Mouse (Mus musculus) gastrocnemius, adult 18-20 months (tissue): ENCODE data around the gene Arhgap31. TPM values are rescaled to one million over a fixed set of nuclear protein-coding genes. Genes with fewer than 3 reads are reported as not detected.
A peak's percentile ranks its signal among the peaks of the same experiment; 100 is the strongest.

ENCODE experiments used
- DNase-seq: peaks from one replicate; pipeline ENCODE4 v3.0.0; 2021; ENCODE audit warnings: low spot score
- long read RNA-seq, 2 experiments: library from polyadenylated mRNA; stranded (forward); transcript quantifications; one replicate each; pipeline ENCODE4 v2.0.0; 2021
- total RNA-seq, 2 experiments: library from RNA; stranded (reverse); gene quantifications; 2 replicates each; pipeline ENCODE4 v1.2.3; 2021

The Arhgap31 gene
- total RNA-seq = 10 to 100 TPM; 12.9 to 15.9 TPM
- long read RNA-seq, experiment 1, full-length matches to known transcripts = 7 of 10 reads
- long read RNA-seq, experiment 1, partial matches to known transcripts = 2 of 10 reads
- long read RNA-seq, experiment 1, other reads (novel, unspliced or antisense) = 1 of 10 reads
- long read RNA-seq, experiment 2, full-length matches to known transcripts = 2 of 10 reads
- long read RNA-seq, experiment 2, partial matches to known transcripts = 3 of 10 reads
- long read RNA-seq, experiment 2, other reads (novel, unspliced or antisense) = 5 of 10 reads

GRCm38 (mm10) chr16:38712581-38713403 is at the start of gene Arhgap31:
Gene Arhgap31 (minus strand): TSS chr16:38713274.
- DNase-seq = peak; percentile 81

GRCm38 (mm10) chr16:38762401-38762800 is 49.3 kb upstream of the Arhgap31 start:
- no peak for DNase-seq

GRCm38 (mm10) chr16:38761972-38762371 is 48.9 kb upstream of the Arhgap31 start:
- DNase-seq = no peak

- DNase-seq = no peak
Measured at GRCm38 (mm10) chr16:38760834-38761375, 47.8 kb upstream of the Arhgap31 start.

- no peak for DNase-seq
Measured at GRCm38 (mm10) chr16:38760239-38760638, 47.2 kb upstream of the Arhgap31 start.

- DNase-seq = peak; percentile 13
Measured at GRCm38 (mm10) chr16:38758104-38758861, 45.2 kb upstream of the Arhgap31 start.

GRCm38 (mm10) chr16:38757626-38758025 is 44.6 kb upstream of the Arhgap31 start:
- DNase-seq = no peak

GRCm38 (mm10) chr16:38756572-38756971 is 43.5 kb upstream of the Arhgap31 start:
- no peak for DNase-seq

- DNase-seq = no peak
Measured at GRCm38 (mm10) chr16:38756177-38756503, 43.1 kb upstream of the Arhgap31 start.

GRCm38 (mm10) chr16:38755452-38756176 is 42.5 kb upstream of the Arhgap31 start:
- no peak for DNase-seq

- no peak for DNase-seq
Measured at GRCm38 (mm10) chr16:38753631-38754030, 40.6 kb upstream of the Arhgap31 start.

- DNase-seq = no peak
Measured at GRCm38 (mm10) chr16:38750803-38751202, 37.7 kb upstream of the Arhgap31 start.

GRCm38 (mm10) chr16:38743941-38744673 is 31.0 kb upstream of the Arhgap31 start:
- DNase-seq = no peak

GRCm38 (mm10) chr16:38742659-38743131 is 29.6 kb upstream of the Arhgap31 start:
- DNase-seq = no peak

- DNase-seq = peak; percentile 63
Measured at GRCm38 (mm10) chr16:38742113-38742658, 29.1 kb upstream of the Arhgap31 start, which contains the start of gene B4galt4. Gene B4galt4 (plus strand): TSS chr16:38742264.

GRCm38 (mm10) chr16:38741204-38741903 is 28.3 kb upstream of the Arhgap31 start:
- no peak for DNase-seq

- no peak for DNase-seq
Measured at GRCm38 (mm10) chr16:38730921-38731320, 17.8 kb upstream of the Arhgap31 start.

- no peak for DNase-seq
Measured at GRCm38 (mm10) chr16:38729610-38730288, 16.7 kb upstream of the Arhgap31 start.

GRCm38 (mm10) chr16:38729139-38729538 is 16.1 kb upstream of the Arhgap31 start:
- DNase-seq = no peak
